Mouse (Mus musculus) lung, postnatal 14 days (tissue): ENCODE data around the gene Ppp1r12a.
"Not testable (repeated sequence)": the region's sequence is repeated elsewhere in the genome, so short reads cannot be mapped to it uniquely, and the experiment has no call there.

Source experiments
- DNase-seq: peaks from one replicate; pipeline ENCODE4 v3.0.0; 2021

Gene Ppp1r12a

GRCm38 (mm10) chr10:108203440-108203839 lies 41.4 kb downstream of the Ppp1r12a start:
- DNase-seq, result no peak

GRCm38 (mm10) chr10:108209396-108209795 lies 47.4 kb downstream of the Ppp1r12a start:
- no peak for DNase-seq

GRCm38 (mm10) chr10:108224413-108224812 lies 62.4 kb downstream of the Ppp1r12a start:
- DNase-seq, result no peak

- DNase-seq, result no peak
Measured at GRCm38 (mm10) chr10:108237049-108237448, 75.1 kb downstream of the Ppp1r12a start.

GRCm38 (mm10) chr10:108239061-108239460 lies 77.1 kb downstream of the Ppp1r12a start:
- peak; percentile 11 for DNase-seq

GRCm38 (mm10) chr10:108250710-108251109 lies 88.7 kb downstream of the Ppp1r12a start:
- no peak for DNase-seq

GRCm38 (mm10) chr10:108251181-108251580 lies 89.2 kb downstream of the Ppp1r12a start:
- DNase-seq, result no peak

- DNase-seq, result no peak
Measured at GRCm38 (mm10) chr10:108255812-108256376, 93.9 kb downstream of the Ppp1r12a start.

GRCm38 (mm10) chr10:108260931-108261330 lies 98.9 kb downstream of the Ppp1r12a start:
- DNase-seq, result no peak

- DNase-seq, result no peak
Measured at GRCm38 (mm10) chr10:108264641-108265040, 102.6 kb downstream of the Ppp1r12a start.

- DNase-seq, result no peak
Measured at GRCm38 (mm10) chr10:108271201-108271600, 109.2 kb downstream of the Ppp1r12a start.

- no peak for DNase-seq
Measured at GRCm38 (mm10) chr10:108276678-108277077, 114.7 kb downstream of the Ppp1r12a start.

- no peak for DNase-seq
Measured at GRCm38 (mm10) chr10:108277198-108277597, 115.2 kb downstream of the Ppp1r12a start.

- DNase-seq, result not testable (repeated sequence)
Measured at GRCm38 (mm10) chr10:108281099-108281498, 119.1 kb downstream of the Ppp1r12a start.

GRCm38 (mm10) chr10:108282351-108282750 lies 120.4 kb downstream of the Ppp1r12a start:
- DNase-seq, result no peak

GRCm38 (mm10) chr10:108283418-108283817 lies 121.4 kb downstream of the Ppp1r12a start:
- DNase-seq, result no peak

GRCm38 (mm10) chr10:108283837-108284236 lies 121.8 kb downstream of the Ppp1r12a start:
- no peak for DNase-seq

- no peak for DNase-seq
Measured at GRCm38 (mm10) chr10:108284445-108284844, 122.5 kb downstream of the Ppp1r12a start.

- DNase-seq, result no peak
Measured at GRCm38 (mm10) chr10:108284977-108285376, 123.0 kb downstream of the Ppp1r12a start.

- no peak for DNase-seq
Measured at GRCm38 (mm10) chr10:108286658-108287437, 124.9 kb downstream of the Ppp1r12a start.

- no peak for DNase-seq
Measured at GRCm38 (mm10) chr10:108287438-108287801, 125.4 kb downstream of the Ppp1r12a start.

- no peak for DNase-seq
Measured at GRCm38 (mm10) chr10:108290046-108290445, 128.1 kb downstream of the Ppp1r12a start.

- no peak for DNase-seq
Measured at GRCm38 (mm10) chr10:108291688-108292471, 129.9 kb downstream of the Ppp1r12a start.

- no peak for DNase-seq
Measured at GRCm38 (mm10) chr10:108292651-108293050, 130.7 kb downstream of the Ppp1r12a start.
